Mouse (Mus musculus): Measurements from ENCODE around the gene Wnt3.

DNA sequence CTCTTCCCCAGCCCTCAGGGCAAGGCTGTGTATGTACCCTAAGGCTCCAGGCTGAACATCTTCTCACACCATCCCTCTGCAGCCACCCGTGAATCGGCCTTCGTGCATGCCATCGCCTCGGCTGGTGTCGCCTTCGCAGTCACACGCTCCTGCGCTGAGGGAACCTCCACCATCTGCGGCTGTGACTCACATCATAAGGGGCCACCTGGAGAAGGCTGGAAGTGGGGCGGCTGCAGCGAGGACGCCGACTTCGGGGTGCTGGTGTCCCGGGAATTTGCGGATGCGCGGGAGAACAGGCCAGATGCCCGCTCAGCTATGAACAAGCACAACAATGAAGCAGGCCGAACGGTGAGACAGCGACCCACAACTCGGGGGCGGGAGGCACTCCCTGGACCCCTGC is 37.3 kb downstream of the Wnt3 start:
- no peak for TF ChIP-seq CTCF (IDR thresholded peaks at IDR 0.05; ENCODE audit: low read depth, low read length)
- no peak for TF ChIP-seq TAL1 (conservative IDR thresholded peaks at IDR 0.05; ENCODE audit: low read depth, low read length)
- TF ChIP-seq GATA1 (IDR thresholded peaks at IDR 0.05; ENCODE audit: borderline replicate concordance, low read length): no peak

Measured in G1E (cell line).